Mouse (Mus musculus) adrenal gland, postnatal 4 days (tissue): ENCODE results near the gene Acoxl. TPM values are rescaled to one million over a fixed set of nuclear protein-coding genes. Genes with fewer than 3 reads are reported as not detected.

ENCODE experiments used
- DNase-seq, 2 experiments: peaks; one replicate each; pipeline ENCODE4 v3.0.0; 2021 to 2022; ENCODE audit warnings: low spot score in 2 of 2, mixed read lengths in 2 of 2
- total RNA-seq, 2 experiments: library from RNA; stranded (reverse); gene quantifications; 2 replicates each; pipeline ENCODE4 v1.2.3; 2021

Acoxl gene
- total RNA-seq, 2 experiments from 2014 or later = 0.20 to 0.42 TPM

DNA sequence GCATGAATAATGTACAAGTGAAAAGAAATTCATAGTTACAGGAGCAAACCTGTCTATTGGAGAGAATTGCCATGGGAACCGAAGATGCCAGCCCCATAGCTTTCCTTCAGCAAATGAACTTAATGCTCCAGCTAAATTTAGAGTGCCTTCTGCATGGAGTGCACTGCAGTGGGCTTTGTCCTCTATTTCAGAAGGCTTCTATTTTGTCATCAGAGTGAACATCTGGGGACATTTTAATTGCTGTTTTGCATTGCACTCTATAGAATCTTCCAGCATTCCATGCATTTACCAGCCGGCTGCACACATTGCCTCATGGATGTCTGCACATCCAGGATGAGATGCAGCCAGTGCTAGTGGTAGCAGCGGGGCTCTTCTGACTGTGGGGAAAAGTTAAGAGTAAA is 94.9 kb downstream of the Acoxl start:
- no peak for DNase-seq

DNA sequence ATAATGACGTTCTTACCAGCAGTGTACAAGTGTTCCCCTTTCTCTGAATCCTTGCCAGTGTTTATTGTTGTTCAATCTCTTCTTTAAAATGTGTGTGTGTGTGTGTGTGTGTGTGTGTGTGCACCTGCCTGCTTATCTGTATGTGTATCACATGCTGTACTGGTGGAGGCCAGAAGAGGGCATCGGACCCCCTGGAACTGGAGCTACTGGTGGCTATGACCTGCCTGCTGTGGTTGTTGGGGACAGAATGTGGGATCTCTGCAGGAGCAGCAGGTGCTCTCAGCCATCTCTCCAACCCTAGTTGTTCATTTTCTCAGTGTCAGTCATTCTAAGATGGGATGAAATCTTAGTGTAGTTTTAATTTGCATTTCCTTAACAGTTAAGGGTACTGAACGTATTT is 98.4 kb downstream of the Acoxl start:
- no peak for DNase-seq

DNA sequence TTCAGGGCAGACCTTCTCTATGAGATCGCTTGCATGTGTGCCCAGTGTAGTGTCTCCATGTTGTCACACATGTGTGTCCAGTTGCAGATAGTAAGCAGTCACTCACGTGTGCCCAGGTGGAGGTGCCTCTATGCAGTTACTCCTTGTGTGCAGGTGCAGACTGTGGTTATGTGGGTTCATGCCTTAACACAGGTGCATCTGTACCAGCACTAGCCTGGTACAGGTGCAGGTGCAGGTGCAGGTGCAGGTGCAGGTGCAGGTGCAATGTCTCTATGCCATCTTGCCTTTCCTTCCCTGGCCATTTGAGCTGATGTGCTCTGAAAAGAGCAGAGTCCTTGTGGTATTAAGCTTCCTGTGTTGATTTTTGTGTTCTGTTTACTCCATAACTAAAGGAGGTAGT is 100.5 kb downstream of the Acoxl start:
- DNase-seq = no peak

DNA sequence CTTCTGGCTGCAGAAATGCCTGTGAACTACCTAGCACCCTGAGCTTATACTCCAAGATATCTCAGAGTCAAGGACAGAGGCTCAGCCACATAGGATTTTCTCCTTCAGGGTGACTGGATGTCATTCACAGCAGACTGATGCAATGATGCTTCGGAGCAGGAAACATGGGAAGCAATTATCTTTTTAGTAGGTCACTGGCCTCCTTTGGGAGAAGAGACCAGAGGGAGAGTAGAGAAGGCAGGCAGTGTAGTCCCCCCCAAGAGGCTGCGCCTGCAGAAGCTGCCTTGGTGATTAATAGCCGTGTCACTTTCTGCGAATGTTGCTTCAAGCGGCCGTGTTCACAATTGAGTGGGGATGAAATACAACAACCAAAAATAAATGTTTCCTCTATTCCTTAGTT is 121.9 kb downstream of the Acoxl start:
- DNase-seq = no peak

DNA sequence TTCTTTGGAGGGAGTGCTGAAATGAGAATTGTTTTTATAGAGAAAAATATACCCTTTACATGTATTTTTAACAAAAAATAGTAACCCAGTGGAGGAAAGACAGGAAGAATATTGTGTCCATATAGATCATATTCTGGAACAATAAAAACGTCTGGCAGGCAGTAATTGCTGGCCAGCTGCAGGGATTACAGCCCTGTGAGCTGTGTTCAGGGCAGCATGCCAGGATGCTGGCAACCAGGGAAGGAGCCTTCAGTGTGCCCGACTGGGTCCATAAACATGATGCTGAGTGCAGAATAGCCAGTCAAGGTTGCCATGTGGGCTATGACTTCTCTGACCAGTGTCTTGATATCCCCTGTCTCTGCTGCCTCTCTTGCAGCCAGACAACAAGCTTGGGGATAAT is 122.5 kb downstream of the Acoxl start:
- no peak for DNase-seq

DNA sequence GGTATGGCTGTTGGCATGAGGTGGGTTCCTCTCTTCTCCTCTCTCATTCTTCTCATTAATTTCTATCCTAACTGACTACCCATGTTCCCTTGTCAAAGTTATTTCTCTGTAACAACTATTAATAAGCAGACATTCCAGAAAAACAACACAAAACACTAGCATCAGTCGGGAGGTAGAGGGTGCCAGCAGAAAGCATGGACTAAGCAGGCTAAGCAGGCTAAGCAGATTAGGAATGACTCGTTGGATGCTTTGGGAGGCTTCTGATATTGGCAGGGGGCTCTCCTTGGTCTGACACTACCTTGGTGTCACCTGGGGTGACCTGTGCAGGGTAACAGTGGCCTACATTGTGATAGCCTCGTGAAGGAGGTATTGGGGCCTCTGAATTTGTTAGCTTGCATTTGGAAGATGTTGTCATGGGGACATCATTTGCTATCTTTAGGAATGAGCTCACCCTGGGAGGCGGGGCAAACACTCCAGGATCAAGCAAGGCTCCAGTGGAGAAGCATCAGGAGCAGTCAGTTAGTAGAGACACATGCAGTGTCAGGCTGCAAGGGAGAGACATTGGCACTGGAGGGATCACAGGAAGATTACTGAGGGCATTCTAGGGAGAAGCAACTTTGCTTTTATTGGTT is 123.2 kb downstream of the Acoxl start:
- DNase-seq = no peak

DNA sequence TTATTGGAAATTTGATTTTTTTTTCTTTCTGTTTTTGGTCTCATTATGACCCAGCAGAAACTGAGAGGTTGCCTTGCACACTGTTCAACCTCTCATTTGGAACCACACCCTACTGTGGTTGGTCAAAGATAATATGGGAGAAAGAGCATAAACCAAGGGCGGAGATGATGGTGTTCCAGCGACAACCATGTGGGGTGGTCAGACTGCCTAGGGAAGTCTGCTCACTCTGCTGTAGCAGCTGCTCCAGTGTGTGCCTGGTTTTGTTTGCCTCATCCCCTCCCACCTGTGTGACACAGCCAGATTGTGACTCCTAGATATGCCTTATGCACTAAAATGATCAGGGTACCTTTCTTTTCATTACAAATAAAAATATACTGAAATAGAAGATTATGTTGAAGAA is 130.3 kb downstream of the Acoxl start:
- DNase-seq = no peak

DNA sequence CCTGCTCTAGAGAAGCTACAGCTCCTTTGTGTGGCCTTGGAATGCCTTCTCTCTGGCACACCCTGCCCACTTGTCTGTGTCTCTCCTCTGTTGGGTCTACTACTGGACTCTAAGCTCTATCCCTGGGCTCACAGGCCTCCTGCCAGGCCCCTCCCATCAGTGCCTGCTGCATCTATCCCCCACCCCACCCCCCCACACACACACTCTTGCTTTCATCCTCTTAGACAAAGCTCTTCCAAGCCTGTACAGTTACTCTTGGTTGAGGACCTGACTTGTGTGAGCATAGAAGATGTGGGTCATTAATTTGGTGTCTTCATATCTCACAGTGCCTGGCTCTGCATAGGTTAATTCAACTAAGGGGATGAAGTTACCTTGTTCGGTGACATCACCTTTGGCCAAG is 137.6 kb downstream of the Acoxl start:
- no peak for DNase-seq

DNA sequence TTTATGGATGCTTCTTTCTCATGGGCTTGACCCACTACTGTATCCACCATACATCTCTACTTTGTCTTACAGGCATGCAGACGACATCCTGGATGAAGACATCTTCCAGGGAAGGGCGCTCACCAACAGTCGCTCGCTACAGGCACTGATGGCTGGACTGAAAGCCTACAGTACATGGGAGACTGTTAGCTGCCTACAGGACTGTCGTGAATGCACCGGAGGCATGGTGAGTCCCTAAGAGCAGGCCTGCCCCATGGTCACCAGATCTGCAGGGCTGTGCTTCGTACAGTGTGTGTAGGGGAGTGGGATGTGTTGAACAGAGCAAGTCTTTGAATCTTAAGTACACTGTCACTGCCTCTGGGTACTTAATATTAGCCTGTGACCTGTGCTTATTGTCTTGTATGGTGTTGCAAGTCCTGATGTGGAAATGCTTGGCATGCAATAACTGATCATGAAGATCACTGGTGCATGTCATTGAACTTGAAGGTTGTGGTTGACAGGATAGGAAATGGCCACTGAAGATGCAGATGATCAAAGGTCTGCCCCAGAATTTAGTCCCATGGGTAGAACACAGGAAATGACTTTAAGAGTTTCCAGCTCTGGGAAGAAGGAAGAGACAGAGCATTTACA is 140.0 kb downstream of the Acoxl start:
- DNase-seq = no peak

DNA sequence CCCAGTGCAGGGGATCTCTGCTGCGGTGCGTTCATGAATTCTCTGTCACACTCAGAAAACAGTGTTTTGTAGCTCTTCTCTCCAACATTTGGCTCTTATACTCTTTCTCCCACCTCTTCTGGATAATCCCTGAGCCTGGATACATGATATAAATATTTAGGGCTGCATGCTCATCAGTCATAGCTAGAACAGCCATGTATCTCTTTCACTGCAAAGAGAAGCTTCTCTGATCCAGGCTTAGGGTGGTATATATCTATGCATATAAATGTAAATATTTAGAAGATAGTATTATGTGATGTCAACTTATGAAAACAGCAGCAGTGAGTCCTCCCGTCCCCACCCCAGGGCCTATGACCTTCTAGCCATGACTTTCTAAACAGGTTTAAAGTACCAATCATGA is 143.9 kb downstream of the Acoxl start:
- no peak for DNase-seq

DNA sequence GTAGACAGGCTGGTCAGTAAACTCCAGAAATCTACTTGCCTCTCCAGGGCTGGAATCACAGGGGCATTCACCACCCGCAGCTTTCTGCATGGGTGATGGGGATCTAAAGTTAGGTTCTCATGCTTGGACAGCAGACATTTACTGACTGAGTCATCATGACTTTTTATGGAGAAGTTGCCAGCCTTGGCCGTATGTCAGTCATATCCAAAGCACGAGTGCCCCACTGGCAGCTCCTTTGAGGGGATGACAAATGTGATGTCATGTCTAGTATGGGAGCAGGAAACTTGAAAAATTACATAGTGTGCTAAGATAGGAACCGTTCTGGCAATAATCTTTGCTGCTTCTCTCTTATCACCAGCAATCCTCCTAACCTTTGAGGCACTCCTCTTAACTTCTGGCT is 144.6 kb downstream of the Acoxl start:
- DNase-seq = no peak

DNA sequence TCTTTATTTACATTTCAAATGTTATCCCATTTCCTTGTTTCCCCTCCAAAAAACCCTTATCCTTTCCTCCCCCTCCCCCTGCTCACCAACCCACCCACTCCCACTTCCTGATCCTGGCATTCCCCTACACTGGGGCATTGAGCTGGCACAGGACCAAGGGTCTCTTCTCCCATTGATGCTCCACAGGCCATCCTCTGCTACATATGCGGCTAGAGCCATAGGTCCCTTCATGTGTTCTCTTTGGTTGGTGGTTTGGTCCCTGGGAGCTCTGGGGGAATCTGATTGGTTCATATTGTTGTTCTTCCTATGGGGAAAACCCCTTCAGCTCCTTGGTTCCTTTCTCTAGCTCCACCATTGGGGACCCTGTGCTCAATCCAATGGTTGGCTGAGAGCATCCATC is 145.3 kb downstream of the Acoxl start:
- no peak for DNase-seq

DNA sequence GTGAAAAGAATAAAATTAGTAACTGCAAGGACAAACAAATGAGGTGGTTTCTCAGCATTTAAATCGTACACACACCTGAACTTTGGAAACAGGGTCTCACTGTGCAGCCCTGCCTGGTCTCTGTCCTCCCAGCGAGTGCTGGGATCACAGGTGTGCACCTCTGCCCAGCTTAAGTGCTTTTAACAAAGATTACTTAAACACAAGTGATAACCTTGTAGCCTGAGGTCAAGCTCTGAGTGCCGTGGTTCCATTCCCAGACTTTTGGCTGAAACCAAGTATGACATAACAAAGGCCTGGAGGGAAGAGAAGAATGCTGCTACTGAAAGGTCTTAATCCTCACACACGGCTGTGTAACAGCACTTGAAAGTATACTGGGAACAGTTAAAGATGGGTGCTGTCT is 149.0 kb downstream of the Acoxl start:
- no peak for DNase-seq

DNA sequence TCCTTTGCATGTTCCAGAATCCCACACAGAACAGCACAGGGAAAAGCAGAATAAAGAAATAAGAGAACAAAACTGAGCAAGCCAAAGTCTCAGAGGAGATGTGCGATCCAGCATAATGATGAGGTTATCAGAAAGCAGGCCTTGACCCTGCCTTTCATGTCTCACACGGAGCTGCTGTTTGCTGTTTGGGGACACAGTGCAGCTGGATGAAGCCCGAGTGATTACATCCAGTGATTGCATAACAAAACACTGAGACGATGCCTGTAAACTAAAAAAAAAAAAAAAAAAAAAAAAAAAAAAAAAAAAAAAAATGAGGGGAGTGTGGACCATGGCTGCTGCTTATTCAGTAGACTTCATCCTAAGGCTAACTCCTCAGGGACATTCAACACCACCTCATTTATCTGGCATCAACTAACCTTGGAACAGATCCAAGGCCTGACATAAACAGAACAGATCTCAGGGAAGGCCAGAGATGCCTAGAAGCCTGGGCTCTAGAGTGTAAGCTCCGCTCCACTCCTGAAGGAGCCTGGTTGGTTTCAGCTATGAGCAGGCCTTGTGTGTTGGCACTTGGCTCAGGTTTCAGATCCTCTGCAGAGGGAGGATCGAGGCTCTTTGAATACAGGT is 152.3 kb downstream of the Acoxl start:
- DNase-seq = no peak

DNA sequence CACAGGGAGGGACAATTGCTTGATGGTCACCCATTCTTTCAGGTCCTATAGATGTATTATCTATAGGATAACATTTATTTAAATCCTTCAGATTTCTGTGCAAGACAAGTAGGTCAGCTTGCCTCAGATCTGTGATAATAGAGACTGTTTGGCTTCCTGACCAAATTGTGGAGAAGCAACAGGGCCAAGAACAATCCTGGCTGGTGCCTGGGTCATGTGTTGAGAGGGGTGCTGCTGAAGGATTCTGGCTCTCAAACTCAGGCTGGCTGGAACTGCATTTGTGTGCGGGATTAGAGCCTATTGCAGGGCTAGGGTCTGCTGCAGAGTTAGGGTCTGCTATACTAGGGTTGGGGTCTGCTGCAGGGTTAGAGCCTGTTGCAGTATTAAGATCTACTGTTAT is 153.0 kb downstream of the Acoxl start:
- DNase-seq = no peak

DNA sequence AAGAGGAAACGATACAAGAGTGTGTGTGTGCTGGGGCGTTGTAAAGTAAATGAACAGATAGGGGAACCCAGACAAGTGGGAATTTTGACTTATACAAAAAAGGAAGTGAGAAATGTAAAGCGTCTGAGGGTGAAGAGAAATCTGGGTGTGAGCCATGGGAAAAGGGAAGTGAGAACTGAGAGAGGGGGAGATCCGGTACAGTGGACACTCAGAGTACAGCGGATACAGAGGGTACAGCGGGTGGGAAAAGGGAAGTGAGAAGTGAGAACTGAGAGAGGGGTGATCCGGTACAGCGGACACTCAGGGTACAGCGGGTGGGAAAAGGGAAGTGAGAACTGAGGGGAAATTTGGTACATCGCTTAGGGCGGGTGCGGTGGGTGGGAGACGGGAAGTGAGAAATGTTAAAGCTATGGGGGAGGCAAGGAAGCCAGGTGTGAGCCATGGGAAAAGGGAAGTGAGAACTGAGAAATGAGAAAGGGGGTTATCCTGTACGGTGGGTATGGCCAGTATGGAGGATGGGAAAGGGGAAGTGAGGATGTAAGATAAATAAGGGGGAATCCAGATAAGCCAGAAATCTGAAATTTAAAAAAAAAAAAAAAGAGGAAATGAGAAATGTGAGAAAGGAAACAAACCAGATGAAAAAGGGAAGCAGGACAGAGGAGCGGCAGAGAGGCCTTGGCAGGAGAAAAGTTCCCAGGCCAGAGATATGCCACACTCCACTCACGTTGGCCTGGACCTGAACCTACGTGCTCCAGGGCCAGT is 170.2 kb downstream of the Acoxl start:
- no peak for DNase-seq

DNA sequence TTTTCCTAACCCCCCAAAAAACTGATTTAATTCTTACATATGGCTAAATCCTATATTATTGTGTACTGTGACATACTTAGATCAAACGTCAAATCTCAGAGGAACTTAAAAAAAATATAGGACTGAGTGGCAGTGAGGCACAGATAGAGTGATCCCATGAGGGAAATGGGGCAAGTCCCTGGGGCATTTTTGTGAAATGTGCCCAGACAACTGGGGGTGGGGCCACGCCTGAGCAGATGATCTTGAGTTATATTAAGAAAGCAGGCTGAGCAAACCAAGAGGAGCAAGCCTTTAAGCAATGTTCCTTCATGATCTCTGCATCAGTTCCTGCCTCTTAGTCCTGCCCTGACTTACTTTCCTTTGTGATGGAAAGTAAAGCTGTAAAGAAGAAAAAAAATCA is 175.9 kb downstream of the Acoxl start:
- no peak for DNase-seq

DNA sequence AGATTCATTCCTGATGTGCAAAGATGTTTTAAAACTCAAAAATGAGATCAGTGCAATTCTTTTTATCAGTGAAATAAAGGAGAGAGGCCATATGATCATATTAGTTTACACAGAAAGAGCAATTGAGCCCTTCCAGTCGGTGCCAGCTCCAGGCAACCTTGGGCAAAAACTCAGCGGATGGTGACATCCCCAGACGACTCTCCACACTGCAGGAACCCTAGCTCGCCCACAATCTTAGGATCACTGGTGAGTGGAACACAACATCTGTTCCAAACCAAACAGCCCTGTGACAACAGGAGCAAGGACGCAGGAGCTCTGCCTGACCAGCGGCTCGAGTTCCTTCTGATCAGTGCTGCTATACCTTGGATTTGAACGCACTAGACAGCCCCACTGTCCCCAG is 176.9 kb downstream of the Acoxl start:
- no peak for DNase-seq

DNA sequence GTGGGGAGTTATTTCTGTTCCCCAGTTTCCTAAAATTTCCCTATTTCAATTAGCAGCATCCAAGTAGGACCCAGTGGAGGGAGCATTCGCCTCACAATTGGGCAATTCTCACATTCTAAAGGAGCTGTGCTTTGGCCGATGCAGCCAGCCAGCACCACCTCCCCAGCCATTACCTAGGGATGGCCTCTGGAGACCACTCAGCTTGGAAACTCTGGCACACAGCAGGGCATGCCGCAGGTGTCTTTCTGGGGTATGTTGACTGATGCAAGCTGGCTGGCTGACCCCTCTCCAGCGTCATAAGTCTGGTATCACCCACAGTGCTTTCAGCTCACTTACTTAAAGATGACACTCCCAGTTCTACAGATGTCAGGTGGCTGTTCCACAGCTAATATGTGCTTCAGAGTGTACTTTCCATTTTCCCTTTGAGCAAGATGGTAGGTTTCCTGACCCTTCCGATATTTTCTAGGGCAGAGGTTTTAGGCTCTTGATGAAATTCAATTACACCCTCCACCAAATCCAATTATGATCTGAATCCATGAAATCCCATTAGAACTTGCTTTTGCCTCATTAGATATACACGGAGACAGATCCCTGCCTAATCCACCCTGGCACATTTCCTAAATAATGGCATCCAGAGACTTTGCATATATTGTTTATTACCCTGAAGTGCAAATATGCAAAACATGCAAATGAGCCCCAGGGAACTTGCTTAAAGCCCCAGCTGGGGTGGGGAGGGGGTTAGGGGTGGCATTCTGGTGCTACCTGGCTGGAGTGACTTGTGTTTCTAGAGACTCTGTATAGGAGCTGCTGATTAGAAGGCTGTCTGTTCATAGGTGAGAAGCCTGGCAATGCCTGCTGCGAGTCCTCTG is 181.6 kb downstream of the Acoxl start:
- no peak for DNase-seq

DNA sequence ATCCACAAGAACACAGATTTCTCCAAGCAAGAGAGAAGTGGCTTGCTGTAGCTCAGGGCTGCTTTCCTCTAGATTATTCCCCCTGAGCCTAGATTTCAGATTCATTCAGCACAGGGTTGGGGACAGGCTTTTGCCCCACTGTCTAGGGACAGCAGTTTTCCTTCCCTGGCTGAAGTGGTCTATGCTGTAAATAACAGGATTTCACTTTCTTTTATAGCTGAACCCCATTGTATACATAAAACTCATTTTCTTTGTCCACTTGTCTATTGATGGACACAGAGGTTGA is 182.2 kb downstream of the Acoxl start:
- DNase-seq = no peak

DNA sequence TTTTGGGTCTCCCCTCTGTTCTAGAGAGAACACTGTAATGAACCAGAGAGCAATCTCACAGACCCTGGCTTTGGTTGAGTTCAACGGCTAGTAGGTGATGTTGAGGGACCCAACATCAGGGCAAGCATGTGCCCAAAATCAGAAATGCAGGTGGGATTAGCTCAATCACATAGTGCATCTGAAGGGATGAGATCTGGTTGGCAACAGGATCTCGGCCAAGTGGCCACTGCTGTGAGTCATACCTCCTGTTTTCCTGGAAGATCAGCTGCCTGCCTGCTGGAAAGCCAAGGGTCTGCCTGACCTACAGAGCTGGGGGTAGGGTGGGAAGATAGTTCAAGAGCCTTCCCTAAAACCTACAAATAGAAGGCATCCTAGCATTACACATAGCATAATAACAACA is 185.2 kb downstream of the Acoxl start:
- no peak for DNase-seq

DNA sequence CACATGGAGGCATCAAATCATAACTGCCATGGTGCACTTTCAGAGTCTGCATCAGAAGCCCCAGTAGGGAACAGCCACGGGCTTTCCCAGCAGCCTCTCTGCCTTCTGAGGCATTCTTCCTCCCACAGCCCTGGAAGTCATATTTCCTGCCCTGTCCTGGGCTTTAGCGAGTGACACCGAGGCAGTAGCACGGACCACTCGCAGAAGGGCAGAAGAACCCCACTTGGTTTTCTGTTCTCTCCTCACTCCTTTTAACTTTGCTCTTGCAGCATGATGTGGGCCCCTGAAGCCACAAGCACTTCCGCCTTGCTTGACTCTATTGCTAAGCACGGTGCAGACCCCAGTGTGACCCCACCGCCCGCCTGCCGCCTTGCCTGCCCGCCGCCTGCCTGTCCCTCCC is 189.0 kb downstream of the Acoxl start:
- DNase-seq = no peak
